Mouse (Mus musculus) adrenal gland, postnatal 4 days (tissue): ENCODE measurements around the gene Cngb1. TPM values are rescaled to one million over a fixed set of nuclear protein-coding genes. Genes with fewer than 3 reads are reported as not detected.
"Not testable (repeated sequence)": the region's sequence is repeated elsewhere in the genome, so short reads cannot be mapped to it uniquely, and the experiment has no call there.

ENCODE experiments used
- DNase-seq, 2 experiments: peaks; one replicate each; pipeline ENCODE4 v3.0.0; 2021 to 2022; ENCODE audit warnings: low spot score in 2 of 2, mixed read lengths in 2 of 2
- total RNA-seq, 2 experiments: library from RNA; stranded (reverse); gene quantifications; 2 replicates each; pipeline ENCODE4 v1.2.3; 2021

The Cngb1 gene
- total RNA-seq, 2 experiments from 2014 or later = 2.1 to 2.3 TPM

DNA sequence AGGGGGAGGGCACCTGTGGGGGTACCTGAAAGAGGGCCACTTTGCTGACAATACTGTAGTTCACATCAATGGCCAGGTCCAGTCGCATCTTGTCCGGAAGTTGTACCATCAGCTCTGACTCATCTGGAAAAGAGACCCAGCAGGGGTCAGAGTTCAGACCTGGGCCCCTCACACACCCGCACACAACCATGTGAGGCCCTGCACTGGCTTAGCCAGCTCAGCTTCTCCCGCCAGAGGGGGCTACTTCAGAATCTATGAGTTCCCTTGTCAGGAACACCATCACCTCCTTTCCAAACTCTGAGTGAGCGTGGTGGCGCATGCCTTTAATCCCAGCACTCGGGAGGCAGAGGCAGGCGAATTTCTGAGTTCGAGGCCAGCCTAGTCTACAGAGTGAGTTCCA, 54.3 kb downstream of the Cngb1 start:
- DNase-seq = no peak

DNA sequence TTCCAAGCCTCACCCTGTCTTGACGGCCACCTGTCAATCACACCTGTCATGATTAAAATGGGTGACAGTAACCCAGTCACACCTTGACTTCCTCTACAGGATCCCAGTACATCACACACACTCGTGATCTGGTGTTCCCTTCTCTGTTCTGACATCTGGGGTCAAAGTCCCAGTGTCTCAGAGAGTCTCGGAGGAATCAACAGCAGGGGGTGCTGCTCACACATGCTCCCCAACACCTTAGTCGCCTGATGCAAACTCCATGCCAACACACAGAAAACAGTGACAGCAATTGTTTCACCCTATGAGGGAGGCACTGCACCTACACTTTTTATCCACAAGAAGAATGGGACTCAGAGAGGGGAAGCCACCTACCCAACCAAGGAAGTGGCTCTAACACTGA, 56.5 kb downstream of the Cngb1 start:
- DNase-seq = no peak

DNA sequence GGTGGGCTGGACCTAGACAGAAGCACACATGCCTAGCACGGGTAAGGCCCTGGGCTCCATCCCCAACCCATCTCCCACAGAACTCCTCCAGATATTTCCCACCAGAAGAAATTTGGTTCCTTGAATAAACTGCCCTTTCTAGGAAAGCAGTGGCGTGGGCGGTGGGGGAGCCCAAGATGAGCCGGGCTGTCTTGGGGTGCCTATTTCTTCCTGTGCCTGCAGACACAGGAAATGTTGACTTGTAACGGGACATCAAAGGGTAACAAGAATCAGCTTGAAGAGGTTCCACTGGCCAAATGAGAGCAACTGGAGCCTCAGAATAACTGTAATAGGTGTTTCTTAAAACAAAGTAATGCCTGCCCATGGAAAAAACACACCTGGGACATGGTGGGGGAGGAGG, 59.1 kb downstream of the Cngb1 start:
- no peak for DNase-seq

DNA sequence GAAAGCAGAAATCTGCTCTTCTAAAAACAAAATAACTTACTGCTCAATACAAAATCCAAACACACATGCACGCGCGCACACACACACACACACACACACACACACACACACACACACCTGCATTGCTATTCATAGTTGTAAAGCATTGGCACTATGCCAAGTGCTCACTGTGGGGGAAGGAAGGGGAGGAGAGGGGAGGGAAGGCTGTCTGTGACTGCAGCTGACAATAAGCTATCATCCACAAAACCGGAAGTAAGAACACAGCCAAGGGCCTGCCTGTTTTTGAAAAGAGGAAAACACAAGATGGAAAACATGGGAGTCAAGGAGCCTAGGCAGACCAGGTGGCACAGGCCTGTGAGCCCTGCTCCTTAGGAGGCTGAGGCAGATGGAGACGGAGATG, 61.2 kb downstream of the Cngb1 start:
- no peak for DNase-seq

DNA sequence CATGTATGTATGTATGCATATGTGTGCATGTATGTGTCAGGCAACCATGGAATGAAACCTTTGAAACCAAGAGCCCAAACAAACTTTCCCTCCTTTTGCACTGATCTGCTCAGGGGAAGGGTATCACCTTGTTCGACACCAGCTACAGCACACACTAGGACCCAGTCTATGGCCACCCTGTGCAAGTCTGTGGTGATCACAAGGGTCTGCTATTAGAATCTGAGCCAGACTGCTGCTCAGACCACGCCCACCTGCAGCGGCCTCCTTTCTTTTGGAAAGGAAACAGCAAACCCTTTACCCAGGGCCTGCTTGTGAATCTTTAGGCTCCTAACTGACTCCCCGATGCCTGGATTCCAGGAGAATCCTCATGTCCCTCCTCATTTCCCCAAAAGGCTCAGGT, 62.5 kb downstream of the Cngb1 start:
- DNase-seq = no peak

DNA sequence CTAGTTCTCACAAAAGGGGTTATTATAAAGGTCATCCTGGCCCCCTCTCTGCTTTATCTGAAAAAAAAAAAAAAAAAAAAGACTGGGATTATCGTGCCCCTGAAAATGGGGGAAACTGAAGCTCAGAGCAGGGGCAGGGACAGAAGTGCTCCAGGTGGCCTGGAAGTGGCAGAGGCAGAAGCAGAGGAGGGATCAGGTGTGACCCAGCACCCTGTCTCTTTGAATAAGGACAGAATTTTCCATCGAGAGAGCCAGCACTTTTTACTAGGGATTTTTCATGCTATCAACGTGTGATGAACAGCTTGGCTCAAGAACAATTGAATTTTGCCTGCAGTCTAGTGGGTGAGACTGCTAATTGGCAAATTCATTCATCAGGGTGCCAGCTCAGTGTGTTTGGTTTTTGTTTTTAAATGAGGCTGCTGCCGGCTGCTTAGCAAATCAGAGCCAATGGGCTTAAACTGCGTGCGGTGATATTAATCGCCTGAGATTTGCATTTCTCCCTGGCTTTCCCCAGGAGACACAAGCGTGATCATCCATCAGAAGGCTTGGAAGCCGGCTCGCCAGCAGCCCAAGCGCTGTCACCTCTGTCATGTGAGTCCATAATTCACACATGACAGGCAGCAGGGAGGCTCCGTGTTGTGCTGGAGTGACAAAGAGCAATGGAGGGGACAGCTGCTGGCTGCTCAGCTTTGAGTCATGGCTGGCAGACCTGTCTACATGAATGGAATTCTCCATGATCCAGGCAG, 63.4 kb downstream of the Cngb1 start:
- DNase-seq = no peak

DNA sequence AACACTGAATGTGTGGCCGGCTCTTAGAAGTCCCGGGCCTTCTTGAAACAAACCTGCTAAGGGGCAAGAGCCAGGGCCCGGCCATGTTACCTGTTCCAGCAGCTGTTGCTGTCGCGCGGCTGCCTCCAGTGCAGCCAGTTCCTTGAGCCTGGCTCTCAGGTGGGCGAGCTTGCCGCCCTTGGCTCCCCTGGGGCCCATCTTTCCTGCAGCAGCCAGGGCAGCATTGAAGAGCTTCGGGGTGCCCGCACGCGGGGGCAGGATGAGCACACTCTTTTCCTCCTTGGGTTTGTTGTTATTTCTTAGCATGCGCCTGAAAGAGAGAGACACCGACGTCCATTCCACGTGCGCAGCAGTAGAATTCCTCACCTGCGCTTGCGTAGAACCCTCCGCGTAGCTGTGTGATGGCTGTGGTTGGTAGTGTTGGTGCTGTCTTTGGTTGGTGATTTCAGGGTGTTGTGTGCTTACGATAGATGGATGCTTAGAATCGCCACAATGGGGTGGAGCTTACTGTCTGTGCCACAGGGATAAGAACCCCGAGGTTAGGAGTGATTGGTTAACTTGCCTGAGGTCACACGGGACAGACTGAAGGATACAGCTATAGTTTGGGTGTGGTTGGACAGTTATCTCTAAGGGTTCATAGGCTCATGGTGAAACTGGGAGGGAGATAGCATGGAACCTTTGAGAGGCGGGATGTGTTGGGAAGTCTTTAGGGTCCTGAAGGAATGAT, 64.1 kb downstream of the Cngb1 start:
- no peak for DNase-seq

DNA sequence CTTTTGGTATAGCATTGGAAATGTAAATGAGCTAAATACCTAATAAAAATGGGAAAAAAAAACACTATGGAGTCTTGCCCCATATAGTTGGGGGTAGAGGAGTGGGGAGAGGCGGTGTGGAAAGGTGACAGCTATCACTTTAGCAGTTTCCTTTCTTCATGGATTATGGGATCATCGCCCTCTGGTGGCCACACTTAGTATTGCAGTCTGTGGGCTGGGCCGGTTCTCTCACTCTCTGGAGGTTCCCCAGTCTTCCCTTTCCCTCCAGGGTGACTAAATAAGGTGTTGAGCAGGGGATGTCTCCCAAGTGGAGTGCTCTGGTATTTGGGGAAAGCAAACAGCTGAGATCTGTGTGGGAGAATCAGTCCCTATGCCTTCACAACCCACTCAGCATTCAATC, 70.7 kb downstream of the Cngb1 start:
- DNase-seq = peak; percentile 50 to 69

DNA sequence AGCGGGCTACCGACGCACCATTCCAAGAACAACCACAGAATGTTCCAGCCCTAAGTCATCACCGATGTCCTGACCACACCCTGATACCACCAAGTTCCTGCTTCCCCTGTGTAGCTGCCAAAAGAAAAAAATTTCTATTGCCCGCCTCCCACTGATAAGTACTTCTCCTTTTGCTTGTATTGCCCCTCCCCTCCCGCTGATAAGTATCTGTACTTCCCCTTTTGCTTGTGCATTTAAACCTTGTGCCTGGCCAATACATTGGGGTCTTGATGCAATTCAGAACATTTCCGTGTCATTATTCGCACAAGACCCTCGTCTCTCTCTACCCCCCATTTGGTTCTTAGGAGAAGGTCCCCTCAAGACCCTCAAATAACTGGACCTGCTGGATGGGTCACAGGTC, 76.3 kb downstream of the Cngb1 start:
- not testable (repeated sequence) for DNase-seq

DNA sequence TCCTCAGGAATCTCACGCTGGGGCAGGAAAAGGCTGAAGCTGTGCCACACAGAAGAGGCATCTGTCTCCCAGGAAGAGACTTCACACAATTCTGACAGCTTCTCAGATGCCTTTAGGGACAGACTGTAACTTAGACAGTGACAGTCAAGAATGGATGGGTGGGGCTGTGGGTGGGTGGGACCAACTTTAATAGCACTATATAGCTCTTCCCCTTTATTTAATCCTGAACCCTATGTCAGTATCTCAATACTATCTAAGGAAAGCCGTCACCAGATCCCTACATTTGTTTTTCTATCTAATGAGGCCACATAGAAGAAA, 79.3 kb downstream of the Cngb1 start:
- no peak for DNase-seq

DNA sequence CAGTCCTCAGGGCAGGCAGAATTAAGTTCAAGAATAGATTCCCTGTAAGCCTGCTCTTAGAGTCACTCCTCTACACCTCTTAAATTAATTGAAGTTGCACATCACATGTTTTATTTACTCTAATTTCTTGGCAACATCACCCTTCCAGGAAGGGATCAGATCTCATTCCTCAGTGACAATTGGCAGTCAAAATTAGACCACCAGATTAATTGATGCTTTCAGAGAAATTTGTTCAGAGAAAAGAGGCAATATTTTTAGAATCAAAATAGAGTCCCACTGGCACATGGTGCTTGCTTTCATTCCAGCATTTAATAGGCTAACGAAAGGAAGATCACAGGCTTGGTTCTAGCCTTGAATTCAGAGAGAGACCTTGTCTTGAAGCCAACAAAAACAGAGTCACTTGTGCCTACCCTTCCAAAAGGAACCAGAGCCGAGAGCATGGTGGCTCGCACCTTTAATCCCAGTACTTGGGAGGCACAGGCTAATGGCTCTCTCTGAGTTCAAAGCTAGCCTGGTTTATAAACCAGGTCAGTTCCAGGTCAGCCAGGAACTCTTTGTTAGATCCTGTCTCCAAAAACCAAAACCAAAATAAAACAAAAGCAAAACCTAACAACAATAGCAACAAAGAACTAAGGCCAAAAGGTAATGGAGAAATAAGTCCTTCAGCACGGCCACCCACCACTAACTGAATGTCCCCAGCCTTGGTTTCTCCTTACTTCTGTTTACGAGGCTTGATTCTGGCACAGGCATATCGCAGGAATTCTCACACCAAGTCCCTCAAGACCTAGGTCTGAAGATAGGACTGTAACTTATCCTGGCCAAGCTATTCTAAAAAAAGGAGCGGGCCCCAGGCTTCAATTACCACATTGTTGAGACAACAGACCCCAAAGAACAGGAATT, 79.9 kb downstream of the Cngb1 start:
- DNase-seq = no peak

DNA sequence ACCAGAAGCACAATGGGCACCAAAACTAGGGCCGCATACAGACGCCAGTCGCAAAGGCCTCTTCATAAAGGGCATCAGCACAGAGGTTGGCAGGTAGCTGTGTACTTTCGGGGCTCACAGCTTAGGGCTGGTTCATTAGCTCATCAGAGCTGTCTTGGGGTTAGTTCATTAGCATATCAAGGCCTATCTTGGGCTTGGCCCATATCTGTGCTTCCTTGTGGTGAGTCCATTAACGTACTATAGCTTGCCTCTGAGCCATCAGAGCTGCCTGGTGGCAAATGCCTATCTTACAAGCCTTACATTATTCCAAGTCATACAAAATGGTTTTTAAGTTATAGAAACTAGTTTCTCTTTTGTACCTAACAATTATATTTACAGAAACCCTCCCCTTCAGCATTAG, 82.4 kb downstream of the Cngb1 start:
- DNase-seq = no peak

DNA sequence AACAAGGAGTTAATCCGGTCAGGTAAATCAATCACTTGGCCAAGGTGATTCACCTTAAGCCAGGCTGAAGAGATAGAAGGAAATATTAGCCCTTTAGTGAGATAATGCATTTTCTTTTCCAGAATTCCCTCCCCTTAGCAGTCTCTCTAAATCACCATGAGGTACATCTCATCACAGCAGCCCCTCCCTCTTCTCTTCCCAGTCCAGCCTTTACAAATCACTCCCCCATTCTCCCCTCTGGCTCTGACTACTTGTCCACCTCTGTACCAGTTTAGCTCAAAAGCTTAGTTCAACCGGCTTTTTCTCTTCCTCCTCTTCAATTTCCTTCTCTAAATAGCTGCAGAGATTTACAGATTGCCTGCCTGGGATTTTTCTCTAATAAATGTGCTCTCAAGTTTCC, 85.3 kb downstream of the Cngb1 start:
- DNase-seq = no peak

DNA sequence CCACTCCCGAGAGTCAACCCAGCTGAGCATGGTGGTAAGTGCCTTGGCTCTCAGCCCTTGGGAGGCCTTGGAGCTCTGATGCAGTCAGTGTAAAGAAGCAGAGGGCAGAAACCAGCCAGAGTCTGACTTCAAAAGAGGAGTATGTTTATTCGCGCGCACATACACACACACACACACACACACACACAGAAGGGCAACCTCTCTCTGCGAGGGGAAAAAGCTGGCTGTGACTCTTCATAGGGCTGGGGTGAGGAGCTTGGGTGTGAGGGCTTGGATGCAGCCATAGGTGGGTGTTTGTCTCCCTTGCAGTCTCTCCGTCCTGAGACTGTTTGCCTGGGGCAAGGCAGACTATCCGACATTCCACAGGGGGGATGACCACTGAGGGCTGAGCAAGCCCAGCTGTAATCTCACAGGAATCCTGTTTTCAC, 85.8 kb downstream of the Cngb1 start:
- no peak for DNase-seq

DNA sequence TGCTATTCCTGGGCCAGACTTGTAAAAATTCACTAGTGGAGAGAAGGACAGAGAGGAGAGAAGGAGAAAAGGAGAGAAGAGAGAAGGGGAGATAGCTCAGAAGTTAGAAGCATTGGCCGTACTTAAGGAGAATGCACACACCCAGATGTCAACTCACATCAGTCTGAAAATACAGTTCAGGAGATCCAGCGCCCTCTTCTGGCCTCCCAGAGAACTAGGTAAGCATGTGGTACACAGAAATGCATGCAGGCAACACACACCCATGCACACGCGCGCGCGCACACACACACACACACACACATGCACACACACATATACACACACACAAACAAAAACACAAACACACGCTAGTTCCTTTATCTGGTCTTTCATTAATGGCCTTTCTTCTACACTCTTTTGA, 86.8 kb downstream of the Cngb1 start:
- DNase-seq = no peak

DNA sequence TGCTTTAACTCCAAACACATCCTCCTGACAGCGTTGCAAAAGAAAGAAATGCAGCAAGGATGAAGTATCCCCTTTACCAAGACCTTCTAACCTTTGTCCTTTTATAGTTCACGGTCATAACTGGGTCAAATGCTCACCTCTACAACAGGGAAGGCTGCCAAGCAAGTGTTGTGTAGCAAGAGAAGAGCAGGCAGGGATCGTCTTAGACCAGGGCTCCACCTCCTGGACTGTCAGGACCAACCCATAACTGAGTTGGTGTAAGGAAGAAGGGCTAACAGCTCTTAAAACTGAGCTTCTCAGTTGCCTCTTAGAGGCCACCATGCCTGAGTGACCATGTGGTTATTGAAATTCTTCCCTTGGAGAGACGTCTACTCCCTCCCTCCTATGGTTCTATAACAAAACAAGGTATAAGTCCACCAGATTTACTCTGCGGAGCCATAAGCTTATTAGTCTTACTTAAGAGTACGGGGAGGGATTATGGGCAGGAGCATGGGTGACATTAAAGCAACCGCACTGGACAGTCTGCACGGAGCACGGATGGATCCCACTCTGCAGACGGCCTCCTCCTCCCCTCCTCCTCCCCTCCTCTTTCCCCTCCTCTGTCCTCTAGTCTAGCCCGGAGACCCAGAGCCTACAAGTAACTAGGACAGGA, 90.5 kb downstream of the Cngb1 start:
- DNase-seq = no peak

DNA sequence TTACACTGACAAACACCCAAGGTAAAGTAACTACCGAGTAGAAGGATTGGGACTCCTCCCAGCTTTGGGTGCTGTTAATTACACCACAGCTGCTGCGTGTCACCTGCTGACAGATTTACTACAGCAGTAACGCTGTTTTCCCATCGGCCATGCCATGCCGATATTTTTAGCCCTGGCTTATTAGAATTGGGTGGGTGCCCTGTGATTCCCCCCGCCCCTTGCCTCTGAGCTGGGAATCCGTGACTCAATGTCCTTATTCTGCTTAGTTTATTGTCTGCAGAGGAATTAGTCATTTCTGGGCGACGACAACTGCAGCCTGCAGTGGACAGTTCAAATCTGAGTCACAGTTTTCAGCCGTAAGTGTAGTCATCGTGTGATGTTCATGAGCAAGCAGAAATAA, 96.5 kb downstream of the Cngb1 start:
- DNase-seq = no peak

DNA sequence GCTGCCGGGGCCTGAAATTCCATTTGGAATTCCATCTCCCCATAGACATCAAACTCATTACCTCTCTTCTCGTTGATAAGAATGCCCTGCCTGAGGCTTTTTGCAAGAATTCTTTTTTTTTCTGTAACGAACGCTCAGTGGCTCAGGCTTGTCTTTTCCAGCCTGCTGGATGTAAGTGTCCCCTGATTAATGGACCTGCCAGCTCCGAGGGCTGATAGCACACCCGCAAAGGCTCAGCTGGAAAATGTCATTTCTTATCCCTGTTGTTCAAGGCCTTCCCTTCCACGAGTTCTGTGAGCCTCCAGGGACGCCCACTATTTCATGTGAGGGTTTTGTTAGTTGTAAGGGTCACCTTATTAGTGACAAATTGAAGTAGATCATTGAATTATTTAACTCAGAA, 100.4 kb downstream of the Cngb1 start:
- DNase-seq = no peak

DNA sequence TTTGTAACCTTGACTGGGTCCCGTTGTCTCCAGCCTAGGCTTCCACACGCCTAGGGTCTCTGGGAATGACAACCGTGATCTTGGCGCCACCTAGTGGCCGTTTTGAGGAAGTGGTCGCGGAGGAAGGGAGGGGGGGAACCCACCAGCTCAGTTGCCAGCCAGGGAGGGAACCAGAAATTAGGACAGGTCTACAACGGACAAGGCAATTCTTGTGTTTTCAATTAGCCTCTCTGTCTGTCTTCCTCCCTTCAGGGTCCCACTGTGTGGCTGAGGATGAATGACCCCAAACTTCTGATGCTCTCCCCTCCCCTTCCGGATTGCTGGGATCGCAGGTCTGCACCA, 102.4 kb downstream of the Cngb1 start:
- peak; percentile 50 to 57 for DNase-seq

DNA sequence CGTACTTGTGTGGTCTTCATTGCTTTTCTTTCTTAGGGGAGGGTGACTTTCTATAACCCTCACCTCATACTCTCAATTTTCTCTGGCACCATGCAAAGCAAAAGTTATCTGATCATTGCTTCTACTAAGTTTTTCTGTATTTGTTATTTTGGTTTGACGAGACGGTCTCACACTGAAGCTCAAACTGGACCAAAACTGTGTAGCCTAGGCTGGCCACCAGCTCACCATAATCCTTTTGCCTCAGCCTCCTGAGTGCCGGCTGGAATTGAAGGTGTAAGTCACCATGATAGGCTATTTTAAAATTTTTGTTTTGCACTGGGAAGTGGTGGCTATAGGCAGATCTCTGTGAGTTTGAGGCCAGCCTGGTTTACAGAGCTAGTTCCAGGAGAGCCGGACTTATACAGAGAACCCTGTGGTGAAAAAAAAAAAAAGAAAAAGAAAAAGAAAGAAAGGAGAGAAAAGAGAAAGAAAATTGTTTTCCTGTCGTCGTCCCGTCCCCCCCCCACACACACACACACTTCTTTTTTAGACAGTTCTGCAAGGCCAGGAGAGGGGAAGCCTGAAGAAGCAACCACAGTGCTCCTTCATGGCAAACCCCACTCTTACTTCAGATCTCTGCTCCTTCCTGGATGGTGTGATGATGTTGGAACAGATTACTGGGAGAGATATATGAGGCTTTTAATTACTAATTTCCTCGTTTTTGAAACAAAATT, 102.9 kb downstream of the Cngb1 start:
- DNase-seq = no peak

DNA sequence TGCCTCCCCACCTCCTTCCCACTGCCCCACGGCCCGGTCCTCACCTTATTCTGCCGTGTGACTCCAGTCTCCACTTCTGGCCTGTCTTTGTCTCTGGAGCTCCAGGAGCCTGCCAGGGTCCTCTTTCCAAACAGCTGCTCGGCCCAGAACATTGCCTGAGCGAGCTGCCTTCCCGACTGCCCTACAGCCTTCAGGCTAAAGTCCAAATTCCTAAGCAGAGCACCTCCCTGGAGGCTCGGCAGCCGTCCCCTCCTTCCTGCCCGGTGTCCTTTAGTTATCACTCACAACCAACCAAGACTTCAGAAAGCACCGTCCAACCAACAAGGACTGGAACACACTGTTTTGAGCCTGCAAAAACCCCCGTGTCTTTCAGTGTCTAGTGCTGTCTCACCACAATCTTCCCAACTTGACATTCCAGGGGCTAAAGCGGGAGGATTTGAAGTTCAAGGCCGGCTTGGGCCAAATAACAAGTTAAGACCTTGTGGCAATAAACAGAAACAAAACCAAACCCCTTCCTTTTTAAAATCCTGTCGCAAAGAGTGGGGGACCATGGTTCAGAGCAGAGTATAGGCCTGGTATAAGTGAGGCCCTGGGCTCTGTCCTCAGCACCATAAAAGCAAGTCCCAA, 103.6 kb downstream of the Cngb1 start, which contains the start of gene Kifc3:
Gene Kifc3 (minus strand): TSS at position 164 of the 627 bp plus-strand sequence.
- no peak for DNase-seq
